Mouse (Mus musculus) bone marrow macrophage, adult 2 months (primary cell): ENCODE data around the gene Numb.

ENCODE experiments used
- CTCF ChIP-seq: IDR thresholded peaks from 2 replicates; pipeline ENCODE4 v1.5.1; 2012; ENCODE audit warnings: low read depth, mild to moderate bottlenecking, low read length, moderate library complexity
- POLR2A ChIP-seq: IDR thresholded peaks from 2 replicates; pipeline ENCODE4 v1.6.1; 2012; ENCODE audit warnings: mild to moderate bottlenecking, low read depth, low read length, borderline replicate concordance

- TF ChIP-seq CTCF, result no peak
- no peak for TF ChIP-seq POLR2A
Measured at GRCm38 (mm10) chr12:83927747-83928146, 6.0 kb upstream of the Numb start.
